Mouse (Mus musculus) ES-E14 (cell line): ENCODE measurements at regions not wholly inside any gene's neighbourhood (a gene's known extent, or its start where the extent isn't known, plus 50 kb on each side); places are given as distances from the start of the nearest gene placed in this dataset.

Experiments
- DNase-seq: peaks from one replicate; pipeline ENCODE4 v3.0.0-alpha.2; 2013; ENCODE audit warnings: low read depth, low spot score
- H3K27ac ChIP-seq: 2 replicates; pipeline ENCODE4 v1.5.1; 2012; ENCODE audit warnings: low read depth, mild to moderate bottlenecking, low read length, moderate library complexity, mixed read lengths; ENCODE audit not compliant: poor library complexity, insufficient read depth, severe bottlenecking
- H3K36me3 ChIP-seq: 2 replicates; pipeline ENCODE4 v1.6.1; 2012; ENCODE audit warnings: mild to moderate bottlenecking, low read length, moderate library complexity, mixed read lengths; ENCODE audit not compliant: control insufficient read depth, poor library complexity, insufficient read depth, severe bottlenecking
- H3K4me1 ChIP-seq, 2 experiments: fragments of 150-350 bp in 1 of 2; sonication (generic) in 1 of 2; 2 replicates each; pipeline ENCODE4 v1.6.1; 2012; ENCODE audit warnings: low read length in 2 of 2, mild to moderate bottlenecking in 1 of 2, mixed read lengths in 1 of 2; ENCODE audit not compliant: control insufficient read depth in 2 of 2, insufficient read depth in 2 of 2, poor library complexity in 1 of 2
- H3K4me3 ChIP-seq, 2 experiments: fragments of 150-350 bp in 1 of 2; sonication (generic) in 1 of 2; 2 replicates each; pipeline ENCODE4 v1.5.1; 2012; ENCODE audit warnings: low read length in 2 of 2, low read depth in 1 of 2, mild to moderate bottlenecking in 1 of 2, mixed read lengths in 1 of 2; ENCODE audit not compliant: insufficient read depth in 1 of 2, poor library complexity in 1 of 2, severe bottlenecking in 1 of 2
- H3K9ac ChIP-seq: 2 replicates; pipeline ENCODE4 v1.6.1; 2012; ENCODE audit warnings: low read depth, mild to moderate bottlenecking, low read length, mixed read lengths; ENCODE audit not compliant: poor library complexity, insufficient read depth, severe bottlenecking
- H3K9me3 ChIP-seq: fragments of 150-350 bp; sonication (generic); 2 replicates; pipeline ENCODE4 v1.6.1; 2012; ENCODE audit warnings: low read depth, mild to moderate bottlenecking, low read length; ENCODE audit not compliant: control insufficient read depth, insufficient read depth
- CHD2 ChIP-seq: IDR thresholded peaks from 2 replicates; pipeline ENCODE4 v1.6.1; 2014; ENCODE audit warnings: mild to moderate bottlenecking, low read depth, low read length, inconsistent platforms
- HCFC1 ChIP-seq: IDR thresholded peaks from 2 replicates; pipeline ENCODE4 v1.6.1; 2012; ENCODE audit warnings: low read length, inconsistent platforms, borderline replicate concordance; ENCODE audit not compliant: insufficient read depth
- MAFK ChIP-seq: IDR thresholded peaks from 2 replicates; pipeline ENCODE4 v1.6.1; 2014; ENCODE audit warnings: mild to moderate bottlenecking, low read depth, low read length, inconsistent platforms; ENCODE audit not compliant: insufficient read depth
- ZC3H11A ChIP-seq: IDR thresholded peaks from 2 replicates; pipeline ENCODE4 v1.6.1; 2012; ENCODE audit warnings: low read depth, mild to moderate bottlenecking, inconsistent platforms, low read length, borderline replicate concordance
- ZNF384 ChIP-seq: IDR thresholded peaks from 2 replicates; pipeline ENCODE4 v1.6.1; 2012; ENCODE audit warnings: low read depth, low read length, inconsistent platforms
- in situ Hi-C, 2 experiments: fragments of 600-800 bp; cut with MboI; formaldehyde crosslinking; loops; one replicate each; pipeline ENCODE4 v1.15.1; 2025; ENCODE audit warnings: low sequenced_read_pairs in 2 of 2, inconsistent platforms in 1 of 2; ENCODE audit not compliant: unreplicated experiment in 2 of 2

GRCm38 (mm10) chr8:31373140-31373787, 2055.2 kb upstream of the 5930422O12Rik start:
- Histone ChIP-seq H3K27ac (no peak overlapping the region), H3K9ac (no peak overlapping the region), H3K9me3 (no peaks in the 10 kb centered on the region), H3K36me3 (no peaks in the 10 kb centered on the region), H3K4me1 (0 out of 4 replicates have a peak, but pooled peaks cover 0 to 2% of the 10 kb centered on the region in 2 experiments), H3K4me3 (no peak overlapping the region)
- DNase-seq = no peak
- in situ Hi-C loops = no loop called here
- TF ChIP-seq MAFK (peak; percentile 62), ZC3H11A (no peak), CHD2 (no peak)

DNA sequence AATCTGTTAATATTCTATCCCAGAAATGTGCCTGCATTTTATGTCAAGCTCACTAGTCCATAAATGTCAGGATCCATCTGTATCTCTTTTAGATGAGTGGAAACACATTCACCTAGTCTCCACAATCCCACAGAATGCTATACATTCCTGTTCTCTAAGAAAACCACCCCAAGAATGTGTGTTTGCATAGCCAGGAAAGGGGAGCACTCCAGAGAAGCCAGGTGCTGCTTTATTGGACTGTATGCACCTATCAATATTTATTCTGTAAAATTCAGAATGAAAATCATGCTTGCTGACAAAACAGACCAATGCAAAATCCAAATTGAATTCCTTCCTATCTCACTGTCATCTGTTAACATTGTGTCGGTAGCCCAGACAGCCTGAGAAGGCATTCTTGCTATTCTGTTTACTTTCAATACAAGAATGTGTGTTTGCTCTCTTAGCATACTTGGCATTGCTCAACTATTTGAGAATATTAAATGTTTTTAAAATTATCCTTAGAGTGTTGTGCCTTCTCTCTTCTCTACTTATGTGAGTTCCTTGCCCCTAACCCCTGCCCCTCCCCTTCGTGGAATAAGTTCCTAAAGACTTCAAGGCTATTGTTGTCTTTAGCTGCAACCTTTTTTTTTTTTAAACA, 2050.7 kb upstream of the 5930422O12Rik start:
- no peak overlapping the region for H3K9ac ChIP-seq
- H3K9me3 ChIP-seq = no peaks in the 10 kb centered on the region
- TF ChIP-seq ZC3H11A (no peak), ZNF384 (no peak), HCFC1 (no peak)
- no peaks in the 10 kb centered on the region for H3K4me1 ChIP-seq
- no peak overlapping the region for H3K27ac ChIP-seq
- no peak for DNase-seq
- H3K36me3 ChIP-seq = no peaks in the 10 kb centered on the region
- no peak overlapping the region for H3K4me3 ChIP-seq
- in situ Hi-C loops = no loop called here

DNA sequence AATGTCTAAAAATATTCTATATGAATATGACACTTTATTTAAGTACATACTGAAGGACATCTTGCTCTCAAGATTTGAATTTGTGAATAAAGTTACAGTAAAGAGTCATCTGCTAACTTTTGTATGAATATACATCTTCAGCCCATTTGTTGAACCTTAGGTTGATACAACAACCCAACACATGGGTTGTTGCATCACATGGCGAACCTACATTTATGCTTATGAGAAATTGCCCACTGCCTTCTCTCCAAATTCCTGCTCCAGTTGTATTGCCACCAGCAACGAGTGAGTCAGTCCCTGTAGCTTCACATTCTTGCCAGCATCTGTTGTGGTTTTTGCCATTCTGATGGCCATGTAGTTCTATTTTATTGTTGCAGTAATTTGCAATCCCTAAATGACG, 2023.7 kb upstream of the 5930422O12Rik start:
- TF ChIP-seq ZNF384 = no peak
- no peak for TF ChIP-seq CHD2
- TF ChIP-seq ZC3H11A = no peak
- TF ChIP-seq HCFC1 = no peak
- TF ChIP-seq MAFK = no peak
- H3K36me3 ChIP-seq = no peaks in the 10 kb centered on the region
- in situ Hi-C loops = no loop called here
- H3K4me1 ChIP-seq = no peaks in the 10 kb centered on the region
- no peak overlapping the region for H3K27ac ChIP-seq
- DNase-seq = no peak
- no peak overlapping the region for H3K4me3 ChIP-seq
- H3K9ac ChIP-seq = no peak overlapping the region
- no peaks in the 10 kb centered on the region for H3K9me3 ChIP-seq

DNA sequence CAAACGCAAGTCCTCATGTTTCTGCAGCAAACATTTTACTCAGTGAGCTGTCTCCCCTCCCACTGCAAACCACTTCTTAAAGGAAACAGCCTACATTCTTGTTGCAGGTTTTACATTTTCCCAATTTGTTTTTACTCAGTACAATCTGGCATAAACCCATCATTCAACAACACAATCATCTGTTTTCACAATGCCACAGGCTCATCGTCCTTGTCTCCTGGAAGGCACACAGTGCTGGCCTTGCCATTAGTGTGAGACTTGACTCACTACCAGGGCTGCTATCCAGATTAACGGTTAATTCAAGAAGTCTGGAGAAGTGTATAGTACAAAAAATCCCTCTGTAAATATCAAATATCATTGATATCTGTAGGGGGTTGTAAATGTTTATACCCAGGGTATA, 2006.3 kb upstream of the 5930422O12Rik start:
- H3K4me3 ChIP-seq = no peak overlapping the region
- DNase-seq = no peak
- no peak for TF ChIP-seq ZNF384
- TF ChIP-seq HCFC1 = no peak
- TF ChIP-seq MAFK = no peak
- no peak for TF ChIP-seq CHD2
- no peak for TF ChIP-seq ZC3H11A
- no peaks in the 10 kb centered on the region for H3K4me1 ChIP-seq
- H3K9me3 ChIP-seq = no peaks in the 10 kb centered on the region
- no peak overlapping the region for H3K27ac ChIP-seq
- H3K9ac ChIP-seq = no peak overlapping the region
- no peaks in the 10 kb centered on the region for H3K36me3 ChIP-seq
- in situ Hi-C loops = no loop called here
